Mouse (Mus musculus): ENCODE measurements around the gene Stub1.
"Not testable (repeated sequence)": the region's sequence is repeated elsewhere in the genome, so short reads cannot be mapped to it uniquely, and the experiment has no call there.

Gene Stub1

DNA sequence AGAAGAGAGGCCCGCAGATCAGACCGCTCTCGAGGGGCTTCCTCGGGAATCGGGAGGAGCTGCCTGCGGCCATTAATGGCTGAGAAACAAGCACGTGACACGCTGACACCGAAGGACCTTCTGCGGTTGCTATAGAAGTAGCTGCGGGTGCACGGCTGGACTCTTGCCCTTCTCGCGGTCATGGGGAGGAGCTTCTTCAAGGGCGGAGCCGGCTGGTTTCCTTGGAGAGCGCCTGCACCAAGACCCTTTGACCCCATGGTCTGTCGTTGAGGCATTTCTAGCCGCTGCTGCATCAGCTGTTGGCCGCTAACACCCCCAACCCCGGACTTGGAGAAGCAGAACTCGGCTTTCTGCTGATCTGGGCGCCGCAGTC lies at the start of gene Stub1:
Stub1 (minus strand) TSS at position 114 of the 373 bp plus-strand sequence.
- peak; percentile 95 for DNase-seq (ENCODE audit: inconsistent ontology term)

DNA sequence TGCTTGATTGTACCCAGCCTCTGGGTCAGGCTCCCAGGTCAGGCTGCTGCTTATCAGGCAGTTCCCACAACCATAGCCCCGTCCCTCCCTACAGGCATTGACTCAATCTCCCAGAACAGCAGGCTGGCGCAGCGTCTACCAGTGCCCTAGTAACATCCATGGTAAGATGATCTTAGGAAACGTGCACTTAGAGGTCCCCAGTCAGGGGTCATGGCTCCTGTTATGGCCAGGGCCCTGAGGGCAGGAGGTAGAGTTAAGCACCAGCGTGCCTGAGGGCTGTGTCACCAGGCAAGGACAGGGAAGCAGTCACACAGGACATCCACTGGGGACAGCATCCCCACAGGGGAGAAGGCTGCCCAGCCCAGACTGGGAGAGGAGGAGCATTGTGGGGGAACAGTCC lies 49.1 kb upstream of the Stub1 start:
- no peak for DNase-seq (ENCODE audit: inconsistent ontology term)

- DNase-seq (ENCODE audit: inconsistent ontology term) = peak; percentile 62
Observed at GRCm38 (mm10) chr17:25881691-25882090, 48.5 kb upstream of the Stub1 start.

DNA sequence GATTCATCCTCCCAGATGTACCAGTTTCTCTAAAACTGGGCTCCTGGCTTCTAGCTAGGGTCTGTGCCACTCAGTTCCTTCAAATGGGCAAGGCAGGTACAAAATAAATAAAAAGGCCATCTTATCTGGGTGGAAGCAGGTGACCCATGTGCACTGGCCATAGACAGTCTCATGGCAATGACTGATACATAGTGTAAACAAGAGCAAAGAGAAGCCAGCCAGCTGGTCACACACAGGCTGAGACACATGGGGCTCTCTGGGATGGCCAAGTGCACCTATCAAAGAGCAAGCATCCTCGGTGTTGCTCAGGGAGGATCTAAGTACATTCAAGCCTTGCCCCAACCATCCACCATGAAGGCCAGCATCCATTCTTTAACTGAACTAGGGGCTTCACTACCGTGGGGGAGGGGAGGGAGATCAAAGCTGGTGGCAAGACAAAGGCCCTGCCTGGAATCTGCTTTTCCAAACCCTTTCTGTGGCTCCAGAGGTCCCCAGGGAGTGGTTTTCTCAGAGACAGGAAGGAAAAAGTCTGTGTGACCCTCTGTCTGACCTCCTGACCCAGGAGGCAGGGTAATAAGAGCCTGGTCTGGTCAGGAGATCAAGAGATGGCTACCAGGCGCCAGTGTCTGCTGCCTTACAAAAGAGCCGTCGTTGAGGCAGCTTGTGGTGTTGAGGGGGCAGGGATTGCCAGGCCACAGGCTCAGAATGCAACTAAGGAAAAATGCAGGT lies 47.9 kb upstream of the Stub1 start:
- DNase-seq (ENCODE audit: inconsistent ontology term) = no peak

GRCm38 (mm10) chr17:25880196-25880910 lies 47.1 kb upstream of the Stub1 start, which contains the start of gene Wfikkn1:
TSS of gene Wfikkn1 (minus strand) at chr17:25880858.
- no peak for DNase-seq (ENCODE audit: inconsistent ontology term)

GRCm38 (mm10) chr17:25879750-25880149 lies 46.5 kb upstream of the Stub1 start:
- no peak for DNase-seq (ENCODE audit: inconsistent ontology term)

GRCm38 (mm10) chr17:25879261-25879660 lies 46.1 kb upstream of the Stub1 start:
- no peak for DNase-seq (ENCODE audit: inconsistent ontology term)

GRCm38 (mm10) chr17:25878611-25879180 lies 45.5 kb upstream of the Stub1 start:
- no peak for DNase-seq (ENCODE audit: inconsistent ontology term)

GRCm38 (mm10) chr17:25877741-25878610 lies 44.8 kb upstream of the Stub1 start:
- no peak for DNase-seq (ENCODE audit: inconsistent ontology term)

GRCm38 (mm10) chr17:25877025-25877424 lies 43.8 kb upstream of the Stub1 start:
- no peak for DNase-seq (ENCODE audit: inconsistent ontology term)

- no peak for DNase-seq (ENCODE audit: inconsistent ontology term)
Observed at GRCm38 (mm10) chr17:25876347-25876915, 43.2 kb upstream of the Stub1 start.

- DNase-seq (ENCODE audit: inconsistent ontology term) = peak; percentile 90
Observed at GRCm38 (mm10) chr17:25875171-25876136, 42.2 kb upstream of the Stub1 start.

DNA sequence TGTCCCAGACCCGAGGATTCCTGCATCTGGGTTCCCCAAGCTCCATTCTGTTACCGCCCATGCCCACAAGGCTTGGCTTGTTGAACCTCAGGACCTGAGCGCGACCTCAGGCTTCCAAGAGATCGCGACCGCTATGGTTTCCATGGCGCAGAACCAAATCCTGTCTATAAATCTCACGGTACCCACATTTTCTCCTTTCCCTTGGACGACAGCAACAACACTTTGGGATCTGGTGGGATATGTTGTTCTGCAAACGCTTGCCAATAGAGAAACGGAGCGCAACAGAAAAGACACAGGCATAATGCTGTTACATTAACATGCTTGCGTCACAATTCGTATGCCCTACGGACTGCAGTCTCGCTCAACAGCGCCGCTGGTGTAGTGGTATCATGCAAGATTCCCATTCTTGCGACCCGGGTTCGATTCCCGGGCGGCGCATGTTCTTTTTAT lies 41.5 kb upstream of the Stub1 start, which contains the start of gene Mettl26:
Mettl26 (plus strand) TSS at position 354 of the 450 bp plus-strand sequence.
- DNase-seq (ENCODE audit: inconsistent ontology term) = peak; percentile 90

DNA sequence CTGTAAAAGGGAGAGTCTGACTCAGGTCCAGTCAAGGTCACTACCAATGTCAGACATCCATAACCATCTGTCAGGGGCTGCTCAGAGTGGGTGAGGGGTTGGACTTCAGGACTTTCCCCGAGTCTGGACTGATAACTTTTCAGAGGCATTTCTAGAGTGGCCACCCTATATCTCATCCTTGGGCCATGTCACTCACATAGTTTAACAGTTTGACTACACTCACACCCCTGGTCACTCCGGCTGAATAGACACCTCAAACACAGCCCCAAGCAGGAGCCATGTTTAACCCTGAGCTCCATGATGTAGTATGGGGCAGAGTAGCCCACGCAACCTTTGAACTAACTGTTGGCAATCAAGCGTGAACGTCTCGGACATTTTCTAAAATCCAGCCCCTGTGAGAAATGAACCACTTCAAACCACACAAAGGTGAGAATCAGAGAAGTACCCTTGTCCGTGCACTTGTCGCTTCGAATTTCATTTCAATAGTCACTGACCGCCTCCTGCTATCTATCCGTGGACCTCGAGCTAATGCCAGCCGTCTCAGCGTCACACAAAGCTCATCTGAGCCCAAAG lies 41.0 kb upstream of the Stub1 start:
- no peak for DNase-seq (ENCODE audit: inconsistent ontology term)

GRCm38 (mm10) chr17:25873405-25874147 lies 40.4 kb upstream of the Stub1 start:
- DNase-seq (ENCODE audit: inconsistent ontology term) = no peak

- DNase-seq (ENCODE audit: inconsistent ontology term) = no peak
Observed at GRCm38 (mm10) chr17:25872676-25873075, 39.5 kb upstream of the Stub1 start.

- not testable (repeated sequence) for DNase-seq (ENCODE audit: inconsistent ontology term)
Observed at GRCm38 (mm10) chr17:25871566-25871965, 38.4 kb upstream of the Stub1 start.

- DNase-seq (ENCODE audit: inconsistent ontology term) = no peak
Observed at GRCm38 (mm10) chr17:25869954-25870353, 36.8 kb upstream of the Stub1 start.

GRCm38 (mm10) chr17:25869498-25869897 lies 36.3 kb upstream of the Stub1 start:
- no peak for DNase-seq (ENCODE audit: inconsistent ontology term)
